Mouse (Mus musculus): ENCODE measurements around the gene Zfp709.

GRCm38 (mm10) chr8:71941776-71942175 lies 60.0 kb downstream of the Zfp709 start:
- TF ChIP-seq CTCF (IDR thresholded peaks at IDR 0.05; ENCODE audit: low read depth, low read length) (no peak), POLR2AphosphoS5 (IDR thresholded peaks at IDR 0.05; ENCODE audit: insufficient replicate concordance, low read depth, low read length) (no peak), TAL1 (conservative IDR thresholded peaks at IDR 0.05; ENCODE audit: low read depth, low read length) (no peak)

All from G1E (cell line).